Mouse (Mus musculus) thymus, postnatal 0 days (tissue): Measurements from ENCODE around the gene Csmd2. TPM values are rescaled to one million over a fixed set of nuclear protein-coding genes. Genes with fewer than 3 reads are reported as not detected.

Experiments
- DNase-seq: peaks from one replicate; pipeline ENCODE4 v3.0.0-alpha.2; 2015; ENCODE audit warnings: low spot score
- polyA plus RNA-seq: library from polyadenylated mRNA; unstranded; fragments of >200 nt; fragmentation: Nextera tagmentation; extraction: Ambion mirVana; gene quantifications from 2 replicates; pipeline ENCODE4 v1.2.1, GENCODE M21; 2015

Csmd2 gene
- 0.10 TPM in 2 replicates for polyA plus RNA-seq

DNA sequence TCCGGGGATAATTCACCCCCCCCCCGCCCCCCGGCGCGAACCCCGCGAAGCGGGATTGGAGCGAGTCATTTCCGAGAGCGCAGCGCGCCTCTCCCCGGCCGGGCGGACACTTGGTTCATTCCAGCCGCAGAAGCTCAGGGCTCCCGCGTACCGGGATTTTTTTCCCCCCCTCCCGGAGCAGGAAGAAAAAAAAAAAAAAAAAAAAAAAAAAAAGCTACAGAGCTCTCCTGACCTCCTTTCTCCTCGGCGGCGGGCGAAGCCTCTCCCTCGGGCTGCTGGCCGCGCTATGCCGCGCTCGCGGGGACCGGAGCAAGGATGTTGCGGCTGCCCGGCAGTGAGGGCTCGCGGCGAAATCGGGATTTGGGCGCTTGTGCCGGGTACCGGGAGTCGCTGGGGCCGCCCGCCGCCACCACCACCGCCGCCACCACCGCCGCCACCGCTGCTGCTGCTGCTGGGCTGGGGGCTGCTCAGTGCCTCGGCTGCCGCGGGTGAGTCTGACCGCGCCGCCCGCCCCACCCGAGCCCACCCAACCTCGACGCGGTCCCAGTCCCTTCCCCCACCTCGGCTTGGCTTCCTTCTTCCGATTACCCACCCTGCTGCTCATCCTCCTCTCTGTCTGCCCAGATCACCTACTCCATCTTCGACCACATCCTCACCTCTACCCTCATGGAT lies at the start of gene Csmd2:
Gene Csmd2 (plus strand): TSS at position 74 of the 672 bp plus-strand sequence.
- DNase-seq, result no peak

DNA sequence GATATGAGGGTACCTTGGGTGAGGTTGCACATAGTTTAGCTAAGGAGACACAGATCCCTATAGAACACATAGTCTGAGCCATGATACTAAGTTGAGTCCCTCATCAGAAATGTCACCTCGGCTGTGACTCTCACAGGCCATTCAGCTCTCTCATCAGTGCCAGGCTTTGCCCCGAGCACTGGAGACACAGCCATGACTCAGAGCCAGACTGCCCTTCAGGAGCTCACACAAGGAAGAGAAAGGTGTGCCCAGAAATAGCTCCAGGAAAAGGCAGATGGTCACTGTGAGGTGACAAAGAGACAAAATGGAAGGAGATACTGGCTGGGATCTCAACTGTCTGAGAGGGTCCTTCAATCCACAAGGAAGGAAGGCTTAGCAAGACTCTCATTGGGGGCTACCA lies 40.0 kb upstream of the Csmd2 start:
- no peak for DNase-seq

DNA sequence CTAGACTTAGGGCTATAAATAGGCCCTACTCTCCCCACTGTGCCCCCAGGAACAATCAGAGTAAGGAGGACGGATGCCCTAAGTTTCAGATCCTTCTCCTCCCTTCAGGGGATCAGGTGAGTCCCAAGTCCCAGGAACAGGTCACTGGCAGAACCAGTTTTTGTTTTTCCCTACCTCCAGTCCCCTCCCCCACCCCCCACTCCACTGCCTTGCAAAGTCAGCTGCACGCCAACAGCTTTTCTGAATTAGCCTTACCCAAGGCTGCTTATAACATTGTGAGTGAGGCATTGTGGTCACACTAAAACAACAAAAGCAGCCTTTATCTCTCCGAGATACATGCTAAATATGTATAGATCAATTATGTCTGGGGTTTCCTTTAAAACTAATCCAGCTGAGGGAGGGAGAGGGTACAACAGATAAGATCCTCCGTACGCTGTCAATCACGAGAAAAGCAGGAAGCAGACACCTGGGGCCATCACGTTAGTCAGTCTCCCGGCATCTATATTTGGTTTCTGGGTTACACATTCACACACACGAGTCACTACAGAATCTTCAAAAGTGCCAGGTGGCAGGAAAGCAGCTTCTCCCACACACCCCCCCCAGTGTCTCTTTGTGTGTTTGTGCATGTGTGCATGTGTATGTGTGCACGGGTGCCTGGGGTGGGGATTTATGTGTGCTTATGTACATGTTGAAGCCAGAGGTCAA lies 34.5 kb upstream of the Csmd2 start:
- no peak for DNase-seq

DNA sequence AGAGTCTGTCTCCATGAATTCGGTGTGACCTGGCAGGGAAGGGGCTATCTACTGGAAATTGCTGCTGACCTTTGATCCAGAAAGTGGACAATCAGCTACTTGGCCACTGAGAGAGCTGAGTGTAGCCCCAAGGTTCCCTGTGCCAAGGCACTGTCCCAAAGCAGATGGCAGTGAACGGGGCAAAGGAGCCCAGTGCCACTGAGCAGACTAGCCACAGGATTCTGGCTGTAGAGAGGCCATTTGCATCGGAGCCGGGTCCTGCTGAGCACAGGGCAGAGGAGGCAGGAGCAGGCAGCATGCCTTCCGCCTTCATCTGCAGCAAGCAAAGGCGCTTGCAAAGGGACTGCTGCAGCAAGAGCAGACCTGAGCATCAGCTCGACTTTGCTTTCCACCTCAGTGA lies 18.6 kb upstream of the Csmd2 start:
- DNase-seq, result no peak

DNA sequence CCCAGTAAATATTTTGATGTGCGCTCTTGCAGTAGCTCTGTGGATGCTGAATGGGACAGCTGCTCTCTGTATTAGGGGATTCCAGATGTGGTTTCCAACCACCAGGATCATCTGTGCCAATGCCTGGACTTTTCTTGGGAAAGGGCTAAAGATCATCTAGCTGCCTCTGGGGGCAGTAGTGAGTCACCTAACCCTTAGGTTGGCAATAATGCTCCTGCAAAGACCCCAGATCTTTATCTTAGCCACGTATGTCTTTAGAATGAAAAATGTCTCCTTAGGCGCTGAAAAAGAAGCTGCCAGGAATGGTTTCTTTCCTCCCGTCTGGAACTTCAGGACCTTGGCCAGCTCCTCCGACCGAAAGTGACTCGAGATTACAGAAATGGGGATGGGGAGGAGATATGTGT lies 17.6 kb upstream of the Csmd2 start:
- DNase-seq, result no peak

DNA sequence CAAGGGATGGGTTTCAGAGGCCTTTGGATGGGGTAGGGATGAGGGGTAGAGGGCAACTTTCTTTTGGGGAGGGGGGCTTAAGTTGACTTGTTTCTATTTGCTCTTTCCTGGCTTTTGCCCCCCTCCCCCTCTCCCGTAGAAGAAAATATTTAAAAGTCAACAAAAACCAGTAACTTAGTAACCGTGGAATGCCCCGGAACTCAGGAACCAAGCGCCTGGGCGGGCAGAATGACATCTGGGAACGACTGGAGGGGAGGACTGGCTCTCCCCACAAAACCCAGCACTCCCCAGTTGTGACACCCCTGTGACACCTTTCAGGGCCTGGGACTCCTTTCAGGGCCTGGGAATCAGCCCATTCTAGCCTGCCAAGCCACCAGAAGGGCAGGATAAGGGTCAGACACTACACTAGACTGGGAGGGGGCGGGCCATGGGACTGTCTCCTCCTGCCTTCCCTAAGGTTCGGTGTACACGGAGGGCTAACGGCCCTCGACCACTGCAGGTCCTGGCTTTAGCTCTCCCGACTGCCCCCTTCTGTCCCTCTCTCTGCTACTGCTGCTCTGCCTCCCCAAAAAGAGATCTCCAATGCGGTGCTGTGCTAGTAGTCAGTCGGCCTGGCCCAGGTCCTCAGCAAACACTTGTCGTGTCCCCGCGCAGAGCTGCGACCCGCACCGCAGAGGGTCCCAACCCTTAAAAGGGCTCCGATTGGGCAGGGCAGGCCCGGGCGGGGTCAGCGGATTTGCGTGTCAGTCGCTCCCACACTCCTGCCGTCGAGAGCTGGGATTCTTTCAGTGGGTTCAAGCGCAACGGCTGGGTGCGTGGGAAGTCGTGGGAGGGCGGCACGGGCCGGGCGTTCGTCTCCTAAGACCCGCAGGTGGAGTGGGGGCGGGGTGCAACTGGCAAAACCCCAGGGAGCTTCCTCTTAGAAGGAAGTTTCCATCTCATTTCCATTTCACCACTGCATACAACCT lies 16.5 kb upstream of the Csmd2 start, which contains the start of gene CK137956:
Gene CK137956 (minus strand): TSS at position 51 of the 968 bp plus-strand sequence.
- DNase-seq, result no peak

DNA sequence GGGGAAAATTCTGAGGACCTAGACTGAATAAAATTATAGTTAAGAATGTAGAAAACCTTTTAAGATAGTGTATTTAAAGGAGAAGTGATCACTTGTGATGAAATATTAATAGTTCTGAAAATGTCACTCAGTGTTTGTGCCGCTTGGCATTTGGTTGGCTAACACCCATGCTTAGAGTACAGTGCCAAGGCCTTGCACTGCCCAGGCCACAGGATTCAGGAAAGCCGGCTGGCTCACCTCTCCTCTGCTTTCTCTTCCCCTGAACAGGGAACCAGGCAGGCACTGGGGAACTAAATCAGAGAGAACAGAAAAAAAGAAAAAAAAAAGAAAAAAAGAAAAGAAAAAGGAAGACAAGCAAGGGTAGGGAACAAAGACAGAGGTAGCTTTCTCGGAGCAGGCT lies 14.7 kb upstream of the Csmd2 start:
- DNase-seq, result no peak

DNA sequence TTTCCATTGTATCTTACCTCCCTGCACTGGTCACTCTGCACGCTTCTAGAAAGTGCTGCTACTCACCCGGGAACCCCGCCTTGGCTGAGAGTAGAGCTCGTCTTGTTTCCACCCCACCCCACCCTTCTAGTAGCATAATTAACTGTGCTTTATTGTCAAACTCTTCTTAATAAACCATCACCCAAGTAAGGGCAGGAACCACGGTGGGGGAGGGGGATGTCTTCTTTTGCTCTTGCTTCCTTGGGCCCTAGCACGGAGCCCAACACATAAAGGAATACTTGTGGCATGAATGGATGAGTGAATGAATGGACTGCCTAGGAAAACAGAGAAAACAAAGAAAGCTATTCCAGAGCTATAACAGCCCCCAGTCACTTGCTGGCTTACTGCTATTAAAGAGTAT lies 6.5 kb upstream of the Csmd2 start:
- no peak for DNase-seq

DNA sequence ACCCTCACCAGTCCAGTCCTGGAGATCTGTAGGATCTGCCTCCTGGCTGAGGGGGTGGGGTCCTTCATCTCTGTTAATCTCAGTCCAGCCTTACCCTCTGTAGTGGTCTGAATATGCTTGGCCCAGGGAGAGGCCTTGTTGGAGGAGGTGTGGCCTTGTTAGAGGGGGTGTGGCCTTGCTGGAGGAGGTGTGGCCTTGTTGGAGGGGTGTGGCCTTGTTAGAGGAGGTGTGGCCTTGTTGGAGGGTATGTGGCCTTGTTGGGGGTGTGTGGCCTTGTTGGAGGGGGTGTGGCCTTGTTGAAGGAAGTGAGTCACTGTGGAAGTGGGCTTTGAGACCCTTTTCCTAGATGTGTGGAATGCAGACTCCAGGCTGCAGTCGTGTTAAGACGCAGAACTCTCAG lies 3.2 kb upstream of the Csmd2 start:
- no peak for DNase-seq

DNA sequence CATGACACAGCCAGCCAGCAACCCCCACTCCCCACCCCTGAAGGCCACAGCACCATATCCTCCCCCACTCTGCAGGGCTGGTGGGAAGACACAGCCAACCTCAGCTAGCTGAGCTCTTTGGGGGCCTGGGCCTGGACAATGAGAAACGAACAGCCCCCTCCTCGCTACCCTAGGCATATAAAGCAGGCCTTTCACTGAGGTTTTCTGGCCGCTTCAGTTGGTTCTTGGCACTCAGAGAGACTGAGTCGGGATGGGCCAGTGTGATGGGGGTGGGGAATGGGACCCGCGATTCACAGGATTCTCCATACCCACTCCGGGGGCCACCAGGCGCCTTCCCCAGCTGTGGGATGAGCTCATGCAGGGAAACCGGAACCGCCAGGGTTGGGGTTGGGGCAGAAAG lies 1.8 kb upstream of the Csmd2 start:
- DNase-seq, result no peak

DNA sequence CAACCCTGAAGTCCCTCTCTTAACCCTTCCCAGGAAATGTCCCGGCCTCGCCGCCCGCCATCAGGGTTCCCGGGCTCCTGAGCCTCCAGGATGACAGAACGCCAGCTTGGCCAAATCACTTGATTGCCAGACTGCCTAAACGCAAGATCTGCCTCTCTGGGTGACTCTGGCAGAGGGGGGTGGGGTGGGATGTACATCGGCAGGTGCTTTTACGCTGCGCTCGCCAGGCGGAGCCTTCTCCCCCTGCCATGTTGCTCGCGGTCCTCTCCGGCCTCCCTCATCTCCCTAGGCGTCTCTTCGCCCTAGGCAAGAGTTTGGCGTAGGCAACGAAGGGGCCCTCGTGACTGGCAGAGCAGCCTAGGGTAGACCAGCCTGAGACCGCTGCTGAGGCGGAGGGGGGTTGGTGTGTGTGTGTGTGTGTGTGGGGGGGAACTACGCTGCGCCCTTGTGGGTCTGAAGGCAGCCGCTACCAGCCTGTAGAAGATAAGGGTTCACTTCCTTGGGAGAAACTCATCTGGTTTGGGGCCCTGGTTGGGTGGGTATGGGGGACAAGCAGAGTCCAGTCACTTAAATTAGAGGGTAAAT lies 1.1 kb upstream of the Csmd2 start:
- no peak for DNase-seq

DNA sequence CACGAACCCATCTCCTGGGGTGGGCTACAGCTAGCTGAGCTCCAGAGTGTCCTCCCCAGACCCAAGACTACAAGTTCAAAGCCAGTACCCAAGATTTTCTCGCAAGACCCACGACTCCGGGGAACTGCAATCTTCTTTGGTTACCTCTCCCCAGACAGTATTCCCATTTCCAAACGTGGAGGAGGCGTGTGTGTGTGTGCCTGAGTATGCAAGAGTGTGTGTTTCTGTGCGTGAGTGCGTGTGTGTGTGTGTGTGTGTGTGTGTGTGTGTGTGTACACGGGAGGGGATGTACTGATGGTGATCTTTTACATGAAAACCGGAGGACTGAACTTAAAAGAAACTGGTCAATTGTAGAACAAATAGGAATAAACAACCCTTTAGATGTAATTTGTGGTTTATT lies 387 bp upstream of the Csmd2 start:
- no peak for DNase-seq

DNA sequence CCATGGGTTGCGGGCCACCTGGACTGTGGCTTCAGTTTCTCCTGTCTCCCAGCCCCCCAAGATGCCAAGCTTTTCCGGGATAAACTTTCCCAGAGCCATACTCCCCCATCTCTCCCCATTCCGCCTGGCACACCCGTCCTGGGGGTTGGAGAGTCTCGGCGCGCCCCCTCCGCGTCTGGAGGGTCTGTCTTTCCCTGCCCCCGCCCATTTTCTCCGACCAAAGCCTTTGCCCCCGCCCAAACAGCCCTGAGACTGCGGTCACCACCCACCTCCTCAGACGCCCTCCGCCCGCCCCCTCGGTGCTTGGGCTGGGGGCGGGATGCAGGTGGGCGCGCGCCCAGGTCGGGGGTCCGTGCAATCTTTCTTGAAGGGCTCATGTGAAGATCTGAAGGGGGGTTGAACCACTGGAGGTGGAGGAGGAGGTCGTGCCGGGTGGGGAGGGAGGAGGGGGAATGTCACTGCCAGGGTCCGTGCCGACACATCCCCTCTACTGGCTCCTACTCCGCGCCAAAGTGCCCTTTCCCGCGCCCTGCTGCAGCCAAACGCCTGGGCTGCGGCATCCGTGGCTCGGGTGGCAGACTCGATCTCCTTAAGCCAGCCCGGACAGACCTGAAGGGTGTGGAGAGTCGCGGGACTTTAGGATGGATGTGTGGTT lies 996 bp downstream of the Csmd2 start:
- no peak for DNase-seq

DNA sequence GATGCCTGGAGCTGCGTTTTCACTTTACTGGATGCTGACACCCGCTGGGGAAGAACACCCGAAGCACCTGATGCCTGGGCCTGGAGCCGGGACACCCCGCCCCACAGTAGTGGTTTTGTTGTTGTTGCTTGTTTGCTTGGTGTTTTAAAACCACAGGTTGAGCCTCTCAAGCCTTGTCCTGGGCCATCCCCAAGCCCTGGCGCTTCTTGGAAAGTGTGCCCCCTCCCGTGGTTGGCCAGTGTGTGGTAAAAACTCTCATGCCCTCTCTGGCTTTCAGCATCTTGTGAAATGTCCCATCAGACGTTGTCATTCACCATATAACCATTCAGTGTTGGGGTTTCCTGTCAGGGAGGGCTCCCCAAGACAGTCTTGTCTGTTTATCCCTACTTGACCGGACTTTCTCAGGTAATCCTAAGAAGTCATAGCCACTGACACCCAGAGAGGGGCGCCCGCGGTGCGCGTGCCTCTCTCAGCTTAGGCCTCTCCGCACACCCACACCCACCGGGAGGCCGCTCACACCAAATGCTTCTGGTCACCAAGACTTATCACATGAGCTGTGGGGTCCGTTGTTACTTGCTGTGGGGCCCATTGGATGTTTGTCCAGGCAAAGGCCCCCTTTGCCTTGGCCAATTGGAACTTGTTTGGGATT lies 1.8 kb downstream of the Csmd2 start:
- DNase-seq, result no peak

DNA sequence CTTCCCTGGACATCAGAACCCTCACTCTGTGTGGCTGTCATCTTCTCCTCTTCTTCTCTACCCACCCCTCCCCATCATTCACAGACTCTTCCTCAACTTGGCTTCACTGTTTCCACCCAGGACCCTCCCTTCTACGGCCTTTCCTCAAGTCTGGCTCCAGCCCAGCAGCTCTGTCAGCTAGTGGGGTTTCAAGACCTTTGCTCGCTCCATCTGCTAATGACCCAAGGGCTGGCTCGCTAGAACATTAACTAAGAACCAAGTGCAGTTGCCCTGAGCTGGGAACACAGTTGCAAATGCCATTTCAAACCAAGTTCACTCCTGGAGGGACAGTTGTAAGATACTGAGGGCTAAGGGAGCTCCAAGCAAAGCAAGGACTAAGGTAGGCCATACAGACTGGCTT lies 11.6 kb downstream of the Csmd2 start:
- no peak for DNase-seq

DNA sequence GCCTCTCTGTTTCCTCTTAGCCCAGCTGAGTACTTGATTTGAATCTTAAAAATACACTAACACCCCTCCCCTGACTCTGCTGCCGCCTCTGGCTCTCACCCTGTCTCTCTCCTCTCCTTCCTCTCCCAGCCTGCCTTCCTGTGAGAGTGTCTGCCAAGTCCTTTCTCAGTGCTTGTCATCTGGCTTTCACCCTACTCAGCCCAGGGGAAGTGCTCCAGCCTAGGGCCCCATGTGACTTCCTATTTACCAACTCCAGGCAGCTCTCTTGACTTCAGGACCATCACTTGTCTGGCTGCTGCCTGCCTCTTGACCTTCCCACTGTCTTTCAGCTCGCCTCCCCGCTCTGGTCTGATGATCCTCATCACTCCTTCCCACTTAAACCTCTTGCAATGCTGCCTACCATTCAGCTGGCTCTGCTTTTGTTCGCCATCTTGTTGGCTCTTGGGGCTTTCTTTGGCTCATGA lies 15.0 kb downstream of the Csmd2 start:
- DNase-seq, result no peak

DNA sequence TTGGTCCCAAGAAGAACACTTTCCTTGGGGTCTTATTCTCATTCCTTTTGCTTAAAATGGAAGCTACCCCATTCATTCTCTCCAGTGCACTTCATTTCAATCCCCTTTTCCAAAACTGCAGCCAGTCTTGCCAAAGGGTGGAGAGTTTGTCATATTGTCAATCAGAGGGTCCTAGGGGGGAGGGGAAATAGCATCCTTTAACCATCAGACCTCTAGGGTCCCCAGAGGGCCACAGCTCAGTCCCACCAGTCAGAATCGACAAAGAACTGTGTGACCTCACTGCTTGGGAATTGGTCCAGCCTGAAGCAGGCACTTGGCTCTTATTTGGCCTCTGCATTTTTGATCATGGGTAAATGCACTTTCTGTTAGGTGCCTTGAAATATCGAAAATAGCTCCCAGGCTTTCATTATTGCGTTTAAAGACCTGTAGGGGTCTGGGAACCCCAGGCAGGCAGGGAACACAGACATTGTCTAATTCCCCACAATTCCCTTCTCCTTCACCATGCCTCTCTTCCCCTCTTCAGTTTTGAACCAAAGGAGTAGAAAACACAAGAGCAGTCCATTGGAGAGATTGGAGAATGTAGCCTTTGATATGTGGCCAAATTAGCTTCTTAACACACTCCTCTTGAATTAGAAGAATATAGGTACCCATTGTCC lies 17.3 kb downstream of the Csmd2 start:
- no peak for DNase-seq

DNA sequence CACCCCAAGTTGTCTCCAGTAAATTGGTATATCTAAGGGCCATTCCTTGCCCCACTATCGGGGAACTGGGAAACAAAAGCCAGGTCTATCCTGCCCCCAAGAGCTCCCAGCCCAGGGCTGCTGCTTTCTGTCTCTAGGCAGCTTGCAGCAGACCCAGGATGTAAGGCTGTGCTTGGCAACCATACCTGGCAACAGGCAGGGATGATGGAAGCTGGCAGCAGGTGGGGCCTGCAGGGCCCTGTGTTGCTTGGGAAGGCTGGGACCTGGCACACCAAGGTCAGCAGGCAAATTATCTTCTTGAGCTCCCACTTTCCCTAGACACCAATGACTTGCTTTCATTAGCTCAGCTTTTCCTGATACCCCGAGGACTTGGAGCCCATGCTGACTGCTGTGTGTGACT lies 31.8 kb downstream of the Csmd2 start:
- no peak for DNase-seq

DNA sequence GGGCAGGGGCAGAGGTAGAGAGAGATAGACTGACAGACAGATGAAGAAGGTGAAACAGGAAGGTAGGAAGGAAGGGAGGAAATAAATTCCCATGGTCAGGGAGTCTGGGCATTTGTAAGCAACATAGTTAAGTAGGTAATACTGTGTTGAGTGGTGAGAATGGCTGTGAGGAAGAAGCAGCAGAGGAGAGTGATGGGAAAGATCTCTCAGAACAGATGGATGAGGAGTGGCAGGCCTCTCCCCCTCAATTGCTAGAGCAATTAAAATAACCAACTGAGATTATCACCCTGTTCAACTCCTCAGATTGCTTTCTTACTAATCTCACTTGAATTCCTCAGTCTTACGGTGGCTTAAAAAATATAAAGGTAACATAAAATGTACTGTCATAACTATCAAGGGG lies 40.6 kb downstream of the Csmd2 start:
- no peak for DNase-seq

DNA sequence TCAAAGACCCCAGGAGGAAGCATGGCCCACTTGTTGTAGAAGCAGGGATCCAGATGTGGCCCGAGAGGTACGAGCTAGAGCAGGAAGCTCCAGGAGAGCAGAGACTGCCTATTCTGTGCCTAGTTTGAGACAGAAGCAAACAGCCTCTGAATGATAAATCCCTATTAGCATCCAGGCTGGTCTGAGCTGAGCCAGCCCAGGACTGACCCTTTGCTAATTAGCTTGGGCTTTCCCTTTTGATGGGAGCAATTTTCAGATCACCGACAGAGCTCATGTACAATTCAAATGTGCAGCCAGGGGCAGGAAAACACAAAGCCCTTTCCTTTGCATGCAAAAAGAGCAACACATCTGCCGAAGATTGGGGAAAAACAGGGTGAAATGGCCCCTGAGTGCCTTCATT lies 54.2 kb downstream of the Csmd2 start:
- no peak for DNase-seq
